Mouse (Mus musculus) CH12.LX (cell line): ENCODE measurements at regions not wholly inside any gene's neighbourhood (a gene's known extent, or its start where the extent isn't known, plus 50 kb on each side); places are given as distances from the start of the nearest gene placed in this dataset.

ENCODE experiments used
- DNase-seq: peaks from one replicate; pipeline ENCODE4 v3.0.0-alpha.2; 2013; ENCODE audit errors: extremely low read depth
- H3K27ac ChIP-seq: 2 replicates; pipeline ENCODE4 v1.5.1; 2012; ENCODE audit warnings: low read depth, mild to moderate bottlenecking, control low read depth, moderate library complexity; ENCODE audit not compliant: insufficient read depth
- H3K27me3 ChIP-seq: replicated peaks from 2 replicates; pipeline ENCODE3; 2012; ENCODE audit warnings: inconsistent platforms
- H3K36me3 ChIP-seq, 2 experiments: replicated peaks in 1 of 2; 2 replicates each; pipeline versions ENCODE3 to v1.6.1; 2012; ENCODE audit warnings: inconsistent platforms in 1 of 2, low read length in 1 of 2, mild to moderate bottlenecking in 1 of 2, mixed read lengths in 1 of 2, moderate library complexity in 1 of 2; ENCODE audit not compliant: control insufficient read depth in 1 of 2, insufficient read depth in 1 of 2
- H3K4me1 ChIP-seq, 2 experiments: 2 replicates each; pipeline ENCODE4 v1.6.1; 2012; ENCODE audit warnings: inconsistent platforms in 1 of 2, moderate library complexity in 1 of 2; ENCODE audit not compliant: insufficient read depth in 2 of 2, control insufficient read depth in 1 of 2
- H3K4me2 ChIP-seq: 2 replicates; pipeline ENCODE4 v1.6.1; 2012; ENCODE audit warnings: low read depth, mild to moderate bottlenecking, control low read depth; ENCODE audit not compliant: poor library complexity, insufficient read depth, severe bottlenecking
- H3K4me3 ChIP-seq, 3 experiments: fragments of 150-350 bp in 1 of 3; sonication (generic) in 1 of 3; replicated peaks in 1 of 3; 2 replicates each; pipeline versions ENCODE3 to v1.5.1; 2011 to 2012; ENCODE audit warnings: low read depth in 2 of 3, low read length in 2 of 3, mild to moderate bottlenecking in 2 of 3, moderate library complexity in 2 of 3, control low read depth in 1 of 3, improper control_type of control experiment in 1 of 3, inconsistent platforms in 1 of 3, mixed read lengths in 1 of 3; ENCODE audit not compliant: poor library complexity in 1 of 3
- H3K79me2 ChIP-seq: replicated peaks from 2 replicates; pipeline ENCODE4 v1.6.1; 2012; ENCODE audit warnings: mild to moderate bottlenecking, moderate library complexity; ENCODE audit not compliant: control insufficient read depth, poor library complexity, insufficient read depth, severe bottlenecking; ENCODE audit errors: extremely low read depth
- H3K9ac ChIP-seq: 2 replicates; pipeline ENCODE4 v1.6.1; 2012; ENCODE audit warnings: low read depth, mild to moderate bottlenecking, control low read depth, moderate library complexity; ENCODE audit not compliant: insufficient read depth
- H3K9me3 ChIP-seq: replicated peaks from 2 replicates; pipeline ENCODE3; 2012; ENCODE audit warnings: low read length, inconsistent platforms, mixed read lengths
- CHD2 ChIP-seq: IDR thresholded peaks from 2 replicates; pipeline ENCODE4 v1.6.1; 2011; ENCODE audit warnings: low read length, improper control_type of control experiment
- CTCF ChIP-seq, 2 experiments: IDR thresholded peaks in 1 of 2; conservative IDR thresholded peaks in 1 of 2; 2 replicates each; pipeline ENCODE4 v1.5.1; 2011 to 2012; ENCODE audit warnings: low read depth in 2 of 2, low read length in 2 of 2, improper control_type of control experiment in 1 of 2, inconsistent platforms in 1 of 2, mild to moderate bottlenecking in 1 of 2, moderate library complexity in 1 of 2
- E2F4 ChIP-seq: IDR thresholded peaks from 2 replicates; pipeline ENCODE4 v1.6.1; 2011; ENCODE audit warnings: low read depth, low read length, improper control_type of control experiment; ENCODE audit not compliant: insufficient replicate concordance
- EP300 ChIP-seq: IDR thresholded peaks from 2 replicates; pipeline ENCODE4 v1.6.1; 2011; ENCODE audit warnings: low read length, improper control_type of control experiment
- HCFC1 ChIP-seq: IDR thresholded peaks from 2 replicates; pipeline ENCODE4 v1.6.1; 2012; ENCODE audit warnings: low read depth, mild to moderate bottlenecking, inconsistent platforms, low read length, improper control_type of control experiment
- IRF4 ChIP-seq: IDR thresholded peaks from 2 replicates; pipeline ENCODE4 v1.6.1; 2014; ENCODE audit warnings: low read depth, mild to moderate bottlenecking, inconsistent platforms, low read length, improper control_type of control experiment
- JUND ChIP-seq: conservative IDR thresholded peaks from 2 replicates; pipeline ENCODE4 v1.6.1; 2011; ENCODE audit warnings: low read depth, low read length, improper control_type of control experiment
- KAT2A ChIP-seq: IDR thresholded peaks from 2 replicates; pipeline ENCODE4 v1.6.1; 2012; ENCODE audit warnings: low read length, improper control_type of control experiment, inconsistent platforms; ENCODE audit not compliant: insufficient replicate concordance
- MAFK ChIP-seq: IDR thresholded peaks from 2 replicates; pipeline ENCODE4 v1.6.1; 2011; ENCODE audit warnings: low read length, improper control_type of control experiment; ENCODE audit not compliant: insufficient replicate concordance
- MAX ChIP-seq: IDR thresholded peaks from 2 replicates; pipeline ENCODE4 v1.6.1; 2011; ENCODE audit warnings: low read length, improper control_type of control experiment
- MAZ ChIP-seq: IDR thresholded peaks from 2 replicates; pipeline ENCODE4 v1.6.1; 2012; ENCODE audit warnings: low read depth, mild to moderate bottlenecking, inconsistent platforms, low read length, improper control_type of control experiment, moderate library complexity
- MEF2A ChIP-seq: IDR thresholded peaks from 2 replicates; pipeline ENCODE4 v1.6.1; 2014; ENCODE audit warnings: low read depth, mild to moderate bottlenecking, inconsistent platforms, low read length, improper control_type of control experiment, borderline replicate concordance
- NELFE ChIP-seq: IDR thresholded peaks from 2 replicates; pipeline ENCODE4 v1.6.1; 2011; ENCODE audit warnings: low read depth, low read length, improper control_type of control experiment
- NRF1 ChIP-seq: IDR thresholded peaks from 2 replicates; pipeline ENCODE4 v1.6.1; 2014; ENCODE audit warnings: low read depth, mild to moderate bottlenecking, inconsistent platforms, low read length, improper control_type of control experiment, moderate library complexity
- POLR2A ChIP-seq: IDR thresholded peaks from 2 replicates; pipeline ENCODE4 v1.6.1; 2011; ENCODE audit warnings: low read depth, mild to moderate bottlenecking, improper control_type of control experiment, low read length
- RCOR1 ChIP-seq: conservative IDR thresholded peaks from 2 replicates; pipeline ENCODE4 v1.6.1; 2012; ENCODE audit warnings: low read depth, mild to moderate bottlenecking, inconsistent platforms, low read length, improper control_type of control experiment
- SIN3A ChIP-seq: IDR thresholded peaks from 2 replicates; pipeline ENCODE4 v1.6.1; 2012; ENCODE audit warnings: low read length, improper control_type of control experiment, inconsistent platforms
- SMC3 ChIP-seq: IDR thresholded peaks from 2 replicates; pipeline ENCODE4 v1.6.1; 2011; ENCODE audit warnings: low read depth, low read length, improper control_type of control experiment
- USF1 ChIP-seq: IDR thresholded peaks from 2 replicates; pipeline ENCODE4 v1.6.1; 2014; ENCODE audit warnings: low read depth, mild to moderate bottlenecking, inconsistent platforms, low read length, improper control_type of control experiment
- USF2 ChIP-seq: conservative IDR thresholded peaks from 2 replicates; pipeline ENCODE4 v1.6.1; 2011; ENCODE audit warnings: low read depth, low read length, improper control_type of control experiment
- ZKSCAN1 ChIP-seq: IDR thresholded peaks from 2 replicates; pipeline ENCODE4 v1.6.1; 2012; ENCODE audit warnings: low read depth, inconsistent platforms, low read length, improper control_type of control experiment, borderline replicate concordance
- ZNF384 ChIP-seq: IDR thresholded peaks from 2 replicates; pipeline ENCODE4 v1.6.1; 2012; ENCODE audit warnings: low read depth, low read length, improper control_type of control experiment, inconsistent platforms
- dilution Hi-C: fragments of 300-500 bp; cut with MboI; formaldehyde crosslinking; loops from 2 replicates; pipeline ENCODE4 v1.14.3; 2020; ENCODE audit warnings: low sequenced_read_pairs; ENCODE audit not compliant: extremely low pct_unique_long_range_greater_than_20kb, extremely low pct_ligation_motif_present
- in situ Hi-C: fragments of 300-500 bp; cut with MboI; formaldehyde crosslinking; loops from 3 replicates; pipeline ENCODE4 v1.14.3; 2019; ENCODE audit warnings: low sequenced_read_pairs, low pct_ligation_motif_present, low pct_unique_long_range_greater_than_20kb, mixed read lengths

GRCm38 (mm10) chr19:14799002-14799401 is 201.2 kb upstream of the Tle4 start:
- in situ Hi-C loops (no loop called here), dilution Hi-C loops (no loop called here)
- H3K9me3 ChIP-seq, result no peaks in the 10 kb centered on the region
- no peak overlapping the region for H3K4me3 ChIP-seq
- H3K27me3 ChIP-seq, result no peaks in the 10 kb centered on the region
- no peak overlapping the region for H3K4me2 ChIP-seq
- no peaks in the 10 kb centered on the region for H3K79me2 ChIP-seq
- no peak for DNase-seq
- TF ChIP-seq USF1, result no peak
- TF ChIP-seq KAT2A, result no peak
- TF ChIP-seq ZNF384, result no peak
- TF ChIP-seq JUND, result no peak
- no peak for TF ChIP-seq ZKSCAN1
- no peak for TF ChIP-seq USF2
- TF ChIP-seq MAFK, result no peak
- TF ChIP-seq MAX, result no peak
- no peak for TF ChIP-seq SIN3A
- TF ChIP-seq CHD2, result no peak
- no peak for TF ChIP-seq RCOR1
- no peak for TF ChIP-seq NRF1
- no peak for TF ChIP-seq POLR2A
- TF ChIP-seq HCFC1, result no peak
- TF ChIP-seq EP300, result no peak
- TF ChIP-seq NELFE, result no peak
- TF ChIP-seq MEF2A, result no peak
- no peak for TF ChIP-seq SMC3
- TF ChIP-seq IRF4, result no peak
- no peak overlapping the region for H3K27ac ChIP-seq
- no peak overlapping the region for H3K9ac ChIP-seq
- H3K36me3 ChIP-seq, result no peaks in the 10 kb centered on the region
- peaks cover 4 to 17% of the 10 kb centered on the region in 2 experiments; a peak in 2 of 4 replicates for H3K4me1 ChIP-seq

- no peak for DNase-seq
- Histone ChIP-seq H3K79me2 (no peaks in the 10 kb centered on the region), H3K4me2 (no peak overlapping the region), H3K4me1 (peaks cover 4 to 17% of the 10 kb centered on the region in 2 experiments; a peak in 2 of 4 replicates), H3K9me3 (no peaks in the 10 kb centered on the region), H3K27me3 (no peaks in the 10 kb centered on the region), H3K36me3 (no peaks in the 10 kb centered on the region), H3K9ac (no peak overlapping the region), H3K4me3 (no peak overlapping the region), H3K27ac (no peak overlapping the region; the same call in 1 of the 2 replicates)
- TF ChIP-seq CTCF (conservative IDR thresholded peaks at IDR 0.05 in 1 of 2, IDR thresholded peaks at IDR 0.05 in 1 of 2; ENCODE audit: low read depth in 2 of 2, low read length in 2 of 2), result no peak
- no peak for TF ChIP-seq E2F4
- no peak for TF ChIP-seq MAZ
- TF ChIP-seq KAT2A, result no peak
- no peak for TF ChIP-seq ZKSCAN1
- dilution Hi-C loops (no loop called here), in situ Hi-C loops (no loop called here)
Observed at GRCm38 (mm10) chr19:14798417-14798816, 200.6 kb upstream of the Tle4 start.
